Mouse (Mus musculus) liver, embryonic 14.5 days (tissue): ENCODE measurements at regions not wholly inside any gene's neighbourhood (a gene's known extent, or its start where the extent isn't known, plus 50 kb on each side); places are given as distances from the start of the nearest gene placed in this dataset.

ENCODE experiments used
- ATAC-seq: fragments of 200-750 bp; cut with Nextera tagmentation; 2 replicates; pipeline ENCODE4 v1.8.0; 2017; ENCODE audit warnings: moderate number of reproducible peaks, mild to moderate bottlenecking, moderate library complexity; ENCODE audit not compliant: insufficient read depth
- DNase-seq, 3 experiments: peaks; one replicate each; pipeline ENCODE4 v3.0.0-alpha.2; 2012 to 2013; ENCODE audit warnings: low read depth in 3 of 3, low spot score in 3 of 3
- H3K27ac ChIP-seq: fragments of 300-500 bp; sonication (generic); 2 replicates; pipeline ENCODE4 v1.5.1; 2014; ENCODE audit warnings: moderate library complexity, mild to moderate bottlenecking, control low read depth, inconsistent platforms
- H3K27me3 ChIP-seq: fragments of 300-500 bp; sonication (generic); 2 replicates; pipeline ENCODE4 v1.6.1; 2014; ENCODE audit warnings: mild to moderate bottlenecking, low read length, moderate library complexity; ENCODE audit not compliant: control insufficient read depth, insufficient read depth
- H3K36me3 ChIP-seq: fragments of 300-500 bp; sonication (generic); replicated peaks from 2 replicates; pipeline ENCODE4 v1.6.1; 2014; ENCODE audit warnings: low read depth; ENCODE audit not compliant: control insufficient read depth, insufficient read depth
- H3K4me1 ChIP-seq, 2 experiments: fragments of 200-500 bp in 1 of 2; fragments of 300-500 bp in 1 of 2; sonication (generic) in 1 of 2; replicated peaks; 2 replicates each; pipeline ENCODE4 v1.6.1; 2012 to 2014; ENCODE audit warnings: antibody characterized with exemption in 1 of 2, inconsistent platforms in 1 of 2, low read length in 1 of 2; ENCODE audit not compliant: control insufficient read depth in 2 of 2, insufficient read depth in 2 of 2
- H3K4me2 ChIP-seq: fragments of 300-500 bp; sonication (generic); 2 replicates; pipeline ENCODE4 v1.6.1; 2014; ENCODE audit warnings: low read depth, mild to moderate bottlenecking, control low read depth, moderate library complexity
- H3K4me3 ChIP-seq, 2 experiments: fragments of 200-500 bp in 1 of 2; fragments of 300-500 bp in 1 of 2; sonication (generic) in 1 of 2; 2 replicates each; pipeline ENCODE4 v1.5.1; 2012 to 2014; ENCODE audit warnings: low read depth in 2 of 2, low read length in 2 of 2, mild to moderate bottlenecking in 2 of 2, control low read depth in 1 of 2, inconsistent platforms in 1 of 2, moderate library complexity in 1 of 2; ENCODE audit not compliant: insufficient read depth in 1 of 2
- H3K9ac ChIP-seq: fragments of 300-500 bp; sonication (generic); replicated peaks from 2 replicates; pipeline ENCODE4 v1.6.1; 2014; ENCODE audit warnings: mild to moderate bottlenecking, control low read depth, moderate library complexity
- H3K9me3 ChIP-seq: fragments of 300-500 bp; sonication (generic); 2 replicates; pipeline ENCODE4 v1.6.1; 2016; ENCODE audit warnings: low read length, mixed read lengths; ENCODE audit not compliant: control insufficient read depth
- CTCF ChIP-seq: IDR thresholded peaks from 2 replicates; pipeline ENCODE4 v1.5.1; 2016; ENCODE audit warnings: antibody characterized with exemption, low read depth, control low read depth
- EP300 ChIP-seq: IDR thresholded peaks from 2 replicates; pipeline ENCODE4 v1.6.1; 2016; ENCODE audit warnings: antibody characterized with exemption, low read depth
- WGBS: fragments of 180-500 bp; shearing (Covaris S2); extraction: QIAGEN DNeasy Blood & Tissue Kit; methylation state at CpG from one replicate; pipeline ENCODE4 v1.1.7; 2014; ENCODE audit not compliant: insufficient replicate concordance; 5-methylcytosine and 5-hydroxymethylcytosine counted together

- 63% methylated on average over 3 of the region's 3 CpGs for WGBS
- H3K36me3 ChIP-seq, result no peaks in the 10 kb centered on the region
- ATAC-seq, result no peak
- H3K4me1 ChIP-seq, result no peaks in the 10 kb centered on the region
- no peak overlapping the region for H3K27ac ChIP-seq
- no peak for DNase-seq
- H3K9me3 ChIP-seq, result no peaks in the 10 kb centered on the region
- H3K9ac ChIP-seq, result no peak overlapping the region
- no peak overlapping the region for H3K4me2 ChIP-seq
- no peak overlapping the region for H3K4me3 ChIP-seq
- H3K27me3 ChIP-seq, result no peaks in the 10 kb centered on the region
- TF ChIP-seq EP300, result no peak
- no peak for TF ChIP-seq CTCF
These were observed 219.5 kb upstream of the Zmiz1 start for GRCm38 (mm10) chr14:25239335-25239960.

- Histone ChIP-seq H3K9ac (no peak overlapping the region), H3K36me3 (no peaks in the 10 kb centered on the region), H3K9me3 (no peaks in the 10 kb centered on the region), H3K4me1 (no peaks in the 10 kb centered on the region), H3K27ac (no peak overlapping the region), H3K27me3 (no peaks in the 10 kb centered on the region), H3K4me3 (no peak overlapping the region), H3K4me2 (no peak overlapping the region)
- WGBS, result 63% methylated on average over 5 of the region's 5 CpGs
- ATAC-seq (no peak), DNase-seq (no peak)
- TF ChIP-seq EP300 (no peak), CTCF (no peak)
These were observed 216.2 kb upstream of the Zmiz1 start for GRCm38 (mm10) chr14:25242753-25243152.

GRCm38 (mm10) chr14:25243289-25243688, 215.7 kb upstream of the Zmiz1 start:
- no peak overlapping the region for H3K27ac ChIP-seq
- H3K4me2 ChIP-seq, result no peak overlapping the region
- 38% methylated on average over 4 of the region's 4 CpGs for WGBS
- H3K9ac ChIP-seq, result no peak overlapping the region
- no peaks in the 10 kb centered on the region for H3K4me1 ChIP-seq
- no peak overlapping the region for H3K4me3 ChIP-seq
- DNase-seq (no peak), ATAC-seq (no peak)
- H3K27me3 ChIP-seq, result no peaks in the 10 kb centered on the region
- H3K9me3 ChIP-seq, result no peaks in the 10 kb centered on the region
- no peaks in the 10 kb centered on the region for H3K36me3 ChIP-seq
- TF ChIP-seq EP300 (no peak), CTCF (no peak)

GRCm38 (mm10) chr14:25243698-25244097, 215.3 kb upstream of the Zmiz1 start:
- Histone ChIP-seq H3K4me1 (no peaks in the 10 kb centered on the region), H3K9ac (no peak overlapping the region), H3K4me2 (no peak overlapping the region), H3K36me3 (no peaks in the 10 kb centered on the region), H3K4me3 (no peak overlapping the region), H3K9me3 (no peaks in the 10 kb centered on the region), H3K27ac (no peak overlapping the region), H3K27me3 (no peaks in the 10 kb centered on the region)
- TF ChIP-seq CTCF, result no peak
- no peak for TF ChIP-seq EP300
- whole genome bisulfite sequencing, result 68% methylated on average over 5 of the region's 5 CpGs
- ATAC-seq (no peak), DNase-seq (no peak)

GRCm38 (mm10) chr14:25244841-25245240, 214.1 kb upstream of the Zmiz1 start:
- no peak for ATAC-seq

More at GRCm38 (mm10) chr14:25244841-25245240, 214.1 kb upstream of the Zmiz1 start:
- DNase-seq, result no peak
- Histone ChIP-seq H3K4me2 (no peak overlapping the region), H3K4me3 (no peak overlapping the region), H3K9ac (no peak overlapping the region), H3K9me3 (no peaks in the 10 kb centered on the region), H3K4me1 (no peaks in the 10 kb centered on the region), H3K27ac (no peak overlapping the region), H3K36me3 (no peaks in the 10 kb centered on the region), H3K27me3 (no peaks in the 10 kb centered on the region)
- TF ChIP-seq CTCF (no peak), EP300 (no peak)
- WGBS, result 69% methylated on average over 6 of the region's 6 CpGs
